Mouse (Mus musculus) brain, embryonic 18.5 days (tissue): ENCODE results near the gene 1600014C10Rik.

ENCODE experiments used
- DNase-seq: peaks from one replicate; pipeline ENCODE4 v3.0.0-alpha.2; 2012; ENCODE audit warnings: low read depth, low spot score

The 1600014C10Rik gene

DNA sequence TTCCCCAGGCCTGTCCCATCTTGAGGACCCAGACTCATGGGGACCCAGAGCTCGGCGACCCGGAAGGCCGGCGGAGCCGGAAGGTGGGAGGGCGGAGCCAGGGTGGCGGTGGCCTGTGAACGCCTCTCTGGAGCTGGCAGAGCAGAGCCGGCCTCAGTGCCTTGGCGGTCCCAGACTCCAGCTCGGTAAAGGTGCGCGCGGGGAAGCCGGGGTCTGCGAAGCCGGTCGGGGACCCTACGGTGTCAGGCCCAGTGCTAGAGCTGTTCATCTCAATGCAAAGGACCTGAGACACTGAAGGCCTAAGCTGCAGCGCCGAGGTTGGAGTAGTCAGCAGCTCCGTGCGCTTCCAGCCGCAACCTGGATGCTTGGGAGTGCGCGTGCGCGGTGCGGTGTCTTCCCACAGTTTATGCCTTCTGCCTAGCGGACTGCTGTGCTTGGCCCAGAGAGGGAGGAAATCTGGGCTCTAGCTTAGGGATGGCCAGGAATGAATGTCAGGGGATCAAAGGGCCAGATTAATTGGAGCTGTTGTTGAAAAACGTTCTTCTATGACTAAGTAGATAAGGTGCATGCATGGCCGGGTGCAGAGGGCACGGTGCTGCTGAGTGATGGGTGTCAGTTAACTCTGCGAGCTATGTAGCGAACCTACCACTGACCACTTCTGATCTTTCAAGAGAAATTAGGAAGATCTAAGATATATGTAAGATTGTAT lies 846 bp downstream of the 1600014C10Rik start:
- DNase-seq: no peak

DNA sequence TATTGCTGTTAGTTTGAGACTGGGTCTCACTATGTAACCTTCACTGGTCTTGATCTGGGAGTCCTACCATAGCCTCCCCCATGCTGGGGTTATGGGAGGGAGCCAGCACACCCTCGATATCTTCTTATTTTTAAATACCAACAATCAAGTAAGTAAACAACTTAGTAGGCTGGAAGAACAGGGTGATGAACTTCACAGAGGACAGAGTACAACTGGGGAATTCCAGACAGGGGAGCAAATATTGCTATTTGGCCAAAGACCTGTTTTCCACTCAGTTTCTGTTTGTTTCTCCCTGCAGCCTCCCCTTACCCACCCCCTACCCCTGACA lies 1.4 kb downstream of the 1600014C10Rik start:
- DNase-seq: no peak

DNA sequence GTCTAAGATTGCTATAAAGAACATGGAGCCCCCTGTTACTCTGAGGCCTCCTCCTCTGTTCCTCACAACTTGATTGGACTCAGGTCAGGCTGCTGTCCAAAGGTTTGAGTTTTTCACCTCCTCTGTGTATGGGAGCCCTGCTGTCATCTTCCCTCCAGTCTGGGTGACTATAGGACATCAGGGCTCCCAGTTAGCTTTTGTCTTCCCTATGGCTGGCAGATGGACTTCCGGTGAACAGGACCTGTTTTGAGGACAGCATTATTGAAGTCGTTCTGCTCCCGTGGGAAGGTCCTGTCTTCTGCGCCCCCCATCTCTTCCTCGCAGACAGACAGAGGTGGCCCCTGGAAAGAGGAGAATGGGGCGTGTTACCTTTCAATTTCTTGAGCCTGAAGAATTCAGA lies 1.8 kb downstream of the 1600014C10Rik start:
- DNase-seq: no peak

DNA sequence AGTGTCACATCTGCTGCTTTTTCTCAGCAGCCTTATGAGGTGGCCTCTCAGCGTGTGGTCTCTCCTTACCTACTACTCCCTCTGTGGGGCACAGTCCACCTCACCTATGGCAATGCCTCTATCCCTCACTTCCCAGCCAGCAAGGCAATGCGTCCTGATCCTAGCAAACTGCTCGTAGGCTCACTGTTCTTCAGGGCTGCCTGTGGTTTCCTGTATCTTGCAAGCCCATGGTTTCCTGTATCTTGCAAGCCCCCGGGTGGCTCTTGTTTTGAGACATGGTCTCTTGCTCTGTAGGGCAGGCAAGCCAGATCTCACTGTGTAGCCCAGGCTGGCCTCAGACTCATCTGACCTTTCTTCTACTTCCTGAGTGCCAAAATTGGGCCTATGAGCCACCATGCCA lies 3.8 kb downstream of the 1600014C10Rik start:
- DNase-seq: no peak

DNA sequence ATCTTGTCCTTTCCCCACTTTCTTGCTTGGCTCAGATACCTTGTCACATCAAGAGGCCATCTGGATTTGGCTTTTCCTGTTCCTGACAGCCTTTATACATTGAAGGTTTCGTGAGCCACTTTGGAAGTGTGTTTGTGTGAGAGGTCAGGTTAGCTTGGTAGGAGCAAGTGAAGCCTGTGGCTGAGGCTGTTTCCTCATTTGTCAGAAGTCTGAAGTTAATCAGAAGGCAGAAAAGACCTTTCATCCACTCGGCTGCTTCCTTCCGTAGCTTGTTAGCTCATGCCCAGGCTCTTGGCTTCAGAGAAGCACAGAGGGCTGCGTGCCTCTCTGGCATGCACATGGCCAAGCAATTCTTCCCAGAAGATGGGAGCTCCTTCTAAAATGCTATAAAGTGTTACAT lies 4.8 kb downstream of the 1600014C10Rik start:
- no peak for DNase-seq

DNA sequence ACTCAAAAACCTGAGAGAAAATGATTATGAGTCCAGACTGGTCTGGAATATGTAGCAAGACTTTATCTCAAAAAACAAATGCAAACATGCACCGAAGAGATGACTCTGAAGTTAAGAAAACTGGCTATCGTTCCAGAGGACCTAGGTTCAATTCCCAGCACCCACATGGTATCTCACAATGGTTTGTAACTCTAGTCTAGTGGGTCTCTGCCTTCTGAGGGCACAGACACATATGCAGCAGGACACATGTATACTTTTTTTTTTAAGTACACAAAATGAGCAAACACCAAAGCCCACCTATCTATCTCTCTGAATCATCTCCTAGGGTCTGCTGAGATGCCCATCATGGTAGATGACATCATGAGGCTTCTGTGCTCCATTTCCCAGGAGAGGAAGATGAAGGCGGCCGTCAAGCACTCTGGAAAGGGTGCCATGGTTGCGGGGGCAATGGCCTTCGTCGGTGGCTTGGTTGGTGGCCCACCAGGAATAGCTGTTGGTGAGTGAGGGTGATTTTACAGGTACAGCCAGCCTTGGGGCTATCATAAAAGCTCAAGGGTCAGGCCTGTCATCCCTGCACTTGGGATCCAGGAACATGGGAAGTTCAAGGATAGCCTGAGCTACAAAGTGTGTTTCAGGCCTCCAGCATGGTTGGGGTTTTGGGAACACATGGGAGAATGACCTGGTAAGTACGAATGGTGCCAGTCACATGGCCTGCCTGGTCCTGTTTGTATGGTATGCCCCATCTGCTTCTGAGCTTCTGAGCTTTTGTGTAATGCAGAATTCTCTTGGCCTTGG lies 5.5 kb downstream of the 1600014C10Rik start:
- DNase-seq: no peak

DNA sequence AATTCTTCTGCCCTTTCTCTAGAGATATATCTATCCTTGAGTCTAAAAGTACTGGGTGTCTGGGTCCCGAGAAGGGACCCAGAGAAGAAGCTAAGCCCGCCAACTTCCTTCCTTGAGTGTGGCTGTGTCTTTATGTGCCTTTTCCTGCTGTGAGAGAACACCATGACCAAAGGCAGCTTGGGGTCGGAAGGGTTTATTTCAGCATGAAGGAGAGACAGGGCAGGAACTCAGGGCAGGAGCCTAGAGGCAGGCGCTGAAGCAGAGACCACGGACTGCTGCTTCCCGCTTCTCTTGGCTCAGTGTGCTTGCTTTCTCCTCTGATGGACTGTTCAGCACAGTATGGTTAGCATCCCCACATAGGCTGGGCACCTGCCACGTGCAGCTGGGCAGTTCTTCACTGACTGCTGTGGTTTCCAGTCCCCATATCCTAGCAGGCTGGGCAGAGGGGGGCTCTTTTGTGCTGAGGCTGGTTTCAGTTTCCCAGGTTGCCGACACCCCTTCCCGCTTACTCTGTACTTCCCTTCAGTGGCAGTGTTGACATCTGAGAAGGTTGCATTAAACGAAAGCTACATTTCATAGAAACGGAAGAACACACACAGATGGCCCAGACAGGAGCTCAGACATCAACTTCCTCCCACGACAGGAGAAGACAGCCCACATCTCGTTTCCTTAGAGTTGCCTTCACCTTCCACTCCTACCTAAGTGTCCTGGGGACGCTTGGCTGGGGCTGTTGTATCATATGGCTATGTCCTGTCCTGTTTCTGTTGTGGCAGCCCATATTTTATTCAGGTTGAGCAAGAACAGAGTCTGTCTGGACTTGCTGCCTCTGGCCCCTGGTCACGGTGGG lies 6.3 kb downstream of the 1600014C10Rik start:
- DNase-seq: no peak

DNA sequence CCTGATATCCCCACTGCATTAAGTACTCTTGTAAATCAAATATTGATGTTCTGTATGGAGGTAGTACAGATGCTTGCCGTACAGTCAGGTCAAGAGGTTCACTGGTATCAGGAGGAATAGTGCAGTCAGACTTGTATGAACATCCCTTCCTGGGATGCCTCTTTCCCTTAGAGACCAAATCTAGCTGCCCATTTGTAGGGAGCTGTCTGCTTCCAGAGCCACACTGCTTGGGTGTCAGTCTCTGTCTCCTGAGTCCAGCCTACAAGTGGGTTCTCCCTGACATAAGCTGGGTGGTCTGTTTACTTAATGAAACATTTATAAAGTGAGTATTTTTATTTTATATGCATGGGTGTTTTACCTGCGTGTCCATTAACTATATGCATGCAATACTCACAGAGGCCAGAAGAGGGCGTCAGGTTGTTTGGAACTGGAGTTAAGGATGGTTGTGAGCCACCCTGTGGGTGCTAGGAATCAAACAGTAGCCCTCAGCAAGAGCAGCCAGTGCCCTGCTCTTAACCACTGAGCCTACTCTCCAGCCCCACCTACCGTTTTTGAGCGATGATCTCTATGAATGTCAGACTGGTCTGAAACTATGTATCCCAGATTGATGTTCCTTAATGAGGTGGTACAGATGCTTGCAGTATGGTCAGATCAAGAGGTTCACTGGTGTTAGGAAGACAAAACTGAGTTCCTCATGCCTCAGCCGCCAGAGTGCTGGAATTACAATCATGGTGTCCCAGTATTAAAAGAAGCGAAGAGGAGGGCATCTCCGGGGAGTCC lies 7.2 kb downstream of the 1600014C10Rik start:
- DNase-seq: no peak

DNA sequence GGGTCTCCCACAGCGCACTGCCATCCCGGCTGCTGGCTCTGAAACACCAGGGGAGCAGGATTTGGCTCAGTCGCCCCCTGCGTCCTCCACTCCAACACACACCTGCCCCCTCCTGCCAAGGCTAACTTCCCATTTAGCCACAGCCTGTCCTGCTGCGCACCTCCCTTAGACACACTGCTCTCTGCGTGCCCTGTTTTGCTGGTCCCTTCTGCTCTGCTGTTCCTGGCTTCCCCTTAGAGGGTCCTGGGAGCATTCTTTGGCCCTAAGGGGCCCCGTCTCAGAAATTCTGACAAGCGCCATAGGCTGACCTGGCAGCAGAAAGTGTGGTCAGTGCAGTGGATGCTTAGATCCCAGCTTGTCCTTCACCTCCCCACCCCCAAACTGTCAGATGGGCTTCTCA lies 8.1 kb downstream of the 1600014C10Rik start:
- no peak for DNase-seq

DNA sequence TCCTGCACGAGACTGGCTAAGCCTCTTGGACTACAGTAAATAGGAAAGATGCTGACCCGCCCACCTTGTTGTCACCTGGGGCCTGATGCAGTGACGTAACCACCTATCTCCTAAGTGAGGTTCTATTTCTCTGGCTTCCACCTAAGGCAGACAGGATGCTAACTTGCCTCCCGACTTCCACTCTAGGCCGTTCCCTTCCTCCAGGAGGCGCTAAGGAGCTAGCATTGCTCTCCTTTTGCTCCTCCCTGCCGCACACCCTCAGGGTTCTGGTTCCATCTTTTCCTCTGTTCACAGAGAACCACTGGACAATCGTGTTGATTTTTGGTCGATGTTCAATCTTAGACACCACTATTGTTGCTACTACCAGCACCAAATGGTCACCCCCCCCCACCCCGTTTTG lies 8.6 kb downstream of the 1600014C10Rik start:
- DNase-seq: no peak

DNA sequence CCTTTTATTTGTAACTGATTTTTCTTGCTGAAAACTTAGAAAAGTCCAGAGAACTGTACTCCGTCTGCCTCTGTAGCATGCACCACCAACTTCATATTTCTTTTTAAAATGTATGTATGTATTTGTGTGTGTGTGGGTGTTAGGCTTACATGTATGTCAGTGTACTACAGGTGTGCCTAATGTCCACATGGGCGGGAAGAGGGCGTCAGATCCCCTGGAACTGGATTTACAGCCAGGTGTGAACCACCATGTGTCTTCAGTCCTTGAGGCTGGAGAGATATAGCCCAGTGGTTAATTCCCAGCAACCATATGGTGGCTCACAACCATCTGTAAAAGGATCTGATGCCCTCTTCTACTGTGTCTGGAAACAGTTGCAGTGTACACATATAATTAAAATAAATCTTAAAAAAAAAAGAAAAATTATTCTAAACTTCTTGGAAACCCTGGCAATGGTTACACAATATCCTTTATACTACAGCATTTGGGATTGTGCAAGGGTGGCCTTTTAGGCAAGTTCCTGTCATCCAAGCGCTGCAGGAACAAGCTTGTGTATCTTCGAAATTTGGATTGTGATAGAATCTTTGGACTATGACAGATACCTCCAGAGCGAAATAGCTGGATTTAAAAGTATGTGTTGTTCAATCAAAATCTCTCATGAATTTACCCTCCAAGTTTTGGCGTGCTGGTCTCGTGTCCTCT lies 17.0 kb downstream of the 1600014C10Rik start:
- DNase-seq: no peak

DNA sequence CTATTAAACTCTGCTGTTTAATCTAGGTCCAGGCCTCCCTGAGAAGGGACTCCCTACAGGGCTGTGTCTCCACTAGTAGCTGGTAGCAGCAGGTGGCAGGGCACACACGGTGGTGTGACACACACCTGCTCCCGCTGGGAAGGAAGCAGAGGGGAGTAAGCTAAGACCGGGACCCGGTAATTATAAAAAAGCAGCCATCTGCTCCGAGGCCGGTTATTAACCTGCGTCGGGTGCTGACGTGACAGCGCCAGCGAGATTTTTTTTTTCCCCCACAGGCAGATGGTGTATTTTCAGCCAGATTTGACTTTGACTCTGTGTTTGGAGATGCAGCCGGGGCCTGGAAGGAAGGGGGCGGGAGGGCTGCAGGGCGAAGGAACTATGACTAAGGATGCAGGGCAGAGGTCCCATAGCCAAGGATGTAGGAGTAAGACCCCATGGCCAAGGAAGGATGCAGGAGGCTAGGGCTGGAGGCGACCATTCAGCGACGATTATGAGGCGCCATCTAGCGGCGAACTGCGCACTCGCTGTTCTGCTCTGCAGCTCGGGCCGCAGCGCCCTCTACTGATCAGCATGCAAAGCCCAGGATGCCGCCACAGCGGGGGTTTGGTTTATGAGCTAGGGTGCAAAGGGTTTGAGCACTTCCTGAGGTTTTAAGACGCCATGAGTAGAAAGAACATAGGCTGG lies 17.7 kb downstream of the 1600014C10Rik start:
- peak; percentile 54 for DNase-seq

DNA sequence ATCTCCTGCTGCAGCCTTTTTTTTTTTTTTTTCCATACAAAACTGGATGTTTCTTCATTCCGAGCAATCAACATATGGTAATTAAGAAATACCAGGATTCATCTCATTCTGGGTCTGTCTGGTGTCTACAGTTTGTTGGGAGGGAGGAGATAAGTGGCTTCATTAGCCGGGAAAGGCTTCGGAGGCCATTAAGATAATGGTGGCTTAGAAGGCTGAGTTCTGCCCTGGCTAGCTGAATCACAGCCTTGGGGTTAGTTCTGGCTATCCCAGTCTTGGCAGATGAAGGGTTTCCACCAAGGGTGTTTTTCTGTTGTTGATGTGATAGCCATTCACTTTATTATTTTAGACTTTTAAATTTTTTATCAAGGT lies 18.3 kb downstream of the 1600014C10Rik start:
- DNase-seq: no peak

DNA sequence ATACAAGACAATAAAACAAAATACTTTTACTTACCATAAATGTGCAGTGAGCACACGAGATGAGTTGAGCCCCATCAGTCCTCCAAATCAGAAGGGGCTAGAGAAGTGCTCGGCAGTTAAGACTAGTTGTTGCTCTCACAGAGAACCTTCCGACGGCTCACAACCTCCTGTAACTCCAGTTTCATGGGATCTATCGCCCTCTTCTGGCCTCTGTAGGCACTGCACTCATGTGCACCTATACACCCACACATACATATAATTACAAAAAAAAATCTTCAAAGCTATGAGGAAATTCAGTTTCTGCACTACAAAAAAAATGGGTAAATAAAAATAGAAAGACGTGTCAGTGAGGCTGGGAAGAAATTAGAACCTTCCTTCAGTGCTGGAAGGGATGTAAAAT lies 21.3 kb downstream of the 1600014C10Rik start:
- no peak for DNase-seq

DNA sequence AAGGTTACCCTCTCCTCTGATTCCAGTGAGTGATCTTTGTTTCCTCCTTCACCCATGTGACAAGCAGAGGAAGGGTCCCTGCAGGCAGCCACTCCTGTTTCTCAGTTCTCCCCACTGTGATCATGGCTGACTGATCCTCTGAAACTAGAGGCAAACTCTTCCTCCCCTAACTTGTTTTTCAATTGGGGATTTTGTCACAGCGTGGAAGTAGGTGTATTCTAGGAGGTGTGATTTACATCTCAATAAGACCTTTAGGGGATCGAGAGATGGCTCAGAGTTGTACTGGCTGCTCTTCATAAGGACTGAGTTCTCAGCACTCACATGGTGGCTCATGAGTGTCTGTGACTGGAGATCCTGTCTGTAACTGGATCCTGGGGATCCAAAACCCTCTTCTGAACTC lies 22.8 kb downstream of the 1600014C10Rik start:
- no peak for DNase-seq

DNA sequence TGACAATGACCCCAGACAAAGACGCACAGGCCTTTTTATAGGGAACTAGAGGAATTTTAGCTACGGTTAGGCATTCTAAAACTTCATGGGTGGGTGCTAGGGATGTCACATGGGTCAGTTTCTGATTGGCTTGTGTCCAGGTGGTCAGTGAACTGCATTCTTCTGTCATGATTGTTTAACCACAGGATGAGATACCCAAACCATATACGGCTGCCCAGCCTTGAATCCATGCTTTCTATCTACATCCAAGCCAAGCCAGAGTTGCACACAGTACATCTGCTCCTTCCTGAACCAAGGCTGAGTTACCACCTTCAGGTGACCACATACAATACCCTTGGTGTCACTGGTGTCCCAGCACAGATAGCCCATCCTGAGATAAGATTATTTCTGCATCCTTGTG lies 23.5 kb downstream of the 1600014C10Rik start:
- no peak for DNase-seq

DNA sequence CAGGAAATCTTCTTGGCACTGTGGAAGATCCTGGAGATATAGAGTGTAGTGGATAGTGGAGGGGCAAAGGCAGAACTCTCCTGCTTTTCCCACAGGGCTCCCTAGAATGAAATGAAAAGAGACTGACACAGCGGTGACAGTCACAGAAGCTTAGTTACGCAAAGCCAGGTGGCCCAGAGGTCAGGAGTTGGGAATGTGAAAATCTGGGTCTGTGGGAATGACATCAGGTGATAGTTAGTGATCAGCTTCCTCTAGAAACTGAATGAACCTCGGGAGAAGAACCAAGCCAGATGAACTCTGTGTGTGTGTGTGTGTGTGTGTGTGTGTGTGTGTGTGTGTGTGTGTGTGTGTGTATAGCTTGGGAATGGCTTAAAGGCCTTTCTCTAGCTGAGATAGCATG lies 26.0 kb downstream of the 1600014C10Rik start:
- no peak for DNase-seq

DNA sequence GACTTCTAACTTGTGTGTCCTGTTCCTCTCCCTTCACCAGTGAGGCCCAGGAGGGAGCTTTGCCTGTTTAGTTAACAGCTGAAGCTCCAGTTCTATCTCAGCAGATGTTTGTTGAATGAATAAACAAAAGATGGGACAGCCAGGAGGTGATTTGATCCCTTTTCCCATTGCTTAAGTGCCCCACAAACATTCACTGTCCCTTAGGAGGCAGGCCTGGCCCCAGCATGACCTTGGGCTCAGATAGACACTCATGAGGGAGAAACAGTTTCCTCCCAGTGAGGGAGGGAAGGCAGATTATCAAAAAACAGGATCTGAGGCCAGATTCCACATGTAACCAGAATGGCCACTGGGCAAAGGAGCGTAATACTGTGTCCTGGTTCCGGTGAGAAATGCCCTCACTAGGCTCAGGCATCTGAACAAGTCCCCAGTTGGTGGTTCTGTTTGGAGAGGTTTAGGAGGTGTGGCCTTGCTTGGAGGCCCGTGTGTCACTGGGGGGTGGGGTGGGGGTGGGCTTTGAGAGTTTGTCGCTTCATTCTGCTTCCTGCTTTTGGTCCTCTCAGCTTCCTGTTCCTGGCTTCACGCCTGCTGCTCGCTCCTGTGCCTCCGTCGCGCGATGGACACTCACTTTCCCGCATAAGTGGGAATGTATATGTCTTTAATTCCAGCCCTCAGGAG lies 26.6 kb downstream of the 1600014C10Rik start:
- no peak for DNase-seq

DNA sequence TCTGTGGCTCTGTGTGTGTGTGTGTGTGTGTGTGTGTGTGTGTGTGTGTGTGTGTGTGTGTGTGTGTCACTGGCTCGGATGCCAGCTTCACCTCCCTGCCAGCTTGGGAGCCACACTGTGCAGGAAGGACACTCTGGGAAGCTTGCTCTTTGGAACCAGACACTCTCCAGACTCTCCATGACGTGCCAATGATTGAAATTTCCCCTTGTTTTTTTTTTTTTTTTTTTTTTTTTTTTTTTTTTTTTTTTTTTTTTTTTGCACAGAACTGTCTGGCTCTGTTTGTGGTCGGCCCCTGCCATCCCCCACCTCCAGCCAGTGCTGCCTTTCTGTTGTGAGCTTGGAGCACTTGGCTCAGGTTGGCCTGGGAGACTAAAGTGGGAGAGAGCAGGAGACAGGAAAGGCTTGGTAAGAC lies 29.6 kb downstream of the 1600014C10Rik start:
- DNase-seq: no peak
